Mouse (Mus musculus): Measurements from ENCODE around the gene Sycp2.
"Not testable (repeated sequence)": the region's sequence is repeated elsewhere in the genome, so short reads cannot be mapped to it uniquely, and the experiment has no call there.

Sycp2 gene

DNA sequence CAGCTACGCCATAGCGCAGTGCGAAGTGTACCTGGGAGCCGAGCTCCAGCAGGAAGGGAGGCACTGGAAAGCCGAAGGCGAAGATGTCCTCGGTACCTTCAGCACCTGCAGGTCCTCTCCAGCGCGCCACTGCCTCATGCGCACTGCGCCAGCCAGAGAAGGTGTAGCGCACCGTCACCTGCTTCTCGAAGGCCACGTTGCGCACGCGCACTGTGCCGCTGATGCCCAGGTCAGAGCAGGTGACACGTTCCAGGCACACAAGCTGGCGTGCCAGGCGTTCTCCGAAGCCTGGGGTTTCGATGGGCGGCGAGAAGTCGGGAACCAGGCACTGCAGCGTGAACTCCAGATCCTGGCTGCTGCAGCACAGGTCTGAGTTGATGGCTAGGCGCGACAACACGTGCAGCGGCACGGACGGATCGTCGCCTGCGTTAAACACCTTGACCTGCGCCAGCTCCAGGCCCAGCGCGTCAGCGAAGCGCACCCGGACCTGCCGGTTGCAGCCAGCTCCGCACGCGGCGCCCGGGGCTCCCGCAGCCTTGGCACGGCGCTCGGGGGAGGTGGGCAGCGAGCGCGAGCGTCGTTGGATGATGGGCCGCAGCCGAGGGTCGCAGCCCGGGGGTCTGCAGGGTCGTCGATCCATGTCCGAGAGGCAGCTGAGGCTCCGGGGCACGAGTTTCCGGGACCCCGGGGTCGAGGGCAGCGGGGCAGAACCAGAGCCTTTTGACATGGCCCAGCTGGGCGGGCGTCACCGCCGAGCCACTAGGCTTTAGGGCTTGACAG, 6.2 kb upstream of the Sycp2 start:
- no peak for DNase-seq

- DNase-seq: no peak
These were observed 5.6 kb upstream of the Sycp2 start for GRCm38 (mm10) chr2:178413081-178413480.

DNA sequence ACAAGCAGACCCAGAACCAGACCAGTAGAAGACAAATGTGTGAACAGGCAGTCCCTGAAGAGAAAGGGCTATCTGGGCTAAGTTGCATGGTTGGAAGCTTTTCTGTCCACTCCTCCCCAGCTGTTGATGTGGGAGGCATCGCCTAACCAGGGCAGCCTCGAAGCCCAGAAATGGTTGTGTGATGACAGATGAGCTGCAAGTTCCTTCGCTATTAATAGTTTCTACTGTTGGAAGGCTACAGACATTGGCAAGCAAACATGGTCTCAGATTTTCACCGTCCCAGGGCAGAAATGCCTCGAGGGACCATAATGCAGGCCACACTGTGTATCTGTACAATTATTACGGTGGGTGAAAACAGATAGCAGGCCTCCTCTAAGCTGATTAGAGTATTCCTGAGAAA, 5.1 kb upstream of the Sycp2 start:
- DNase-seq: no peak

GRCm38 (mm10) chr2:178410286-178410685, 2.8 kb upstream of the Sycp2 start:
- no peak for DNase-seq

DNA sequence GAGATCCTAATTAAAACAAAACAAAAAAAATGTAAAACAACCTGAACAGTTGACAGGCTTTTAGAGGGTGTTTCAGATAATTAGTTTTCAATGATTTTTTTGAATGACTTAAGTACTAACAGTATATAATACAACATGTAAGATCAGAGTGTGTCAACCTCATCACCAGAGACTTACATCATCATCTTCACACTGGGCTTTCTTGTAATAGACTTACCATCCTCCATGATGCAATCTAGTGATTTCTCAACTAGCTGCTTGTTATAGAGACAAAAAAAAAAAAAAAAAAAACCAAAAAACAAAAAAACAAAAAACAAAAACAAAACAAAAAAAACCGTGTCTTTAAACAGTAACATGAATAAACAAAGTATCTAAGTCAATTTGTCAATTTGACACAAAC, 1.5 kb upstream of the Sycp2 start:
- no peak for DNase-seq

GRCm38 (mm10) chr2:178342597-178342996, 64.9 kb downstream of the Sycp2 start:
- no peak for DNase-seq

GRCm38 (mm10) chr2:178342105-178342504, 65.4 kb downstream of the Sycp2 start:
- DNase-seq: not testable (repeated sequence)

DNA sequence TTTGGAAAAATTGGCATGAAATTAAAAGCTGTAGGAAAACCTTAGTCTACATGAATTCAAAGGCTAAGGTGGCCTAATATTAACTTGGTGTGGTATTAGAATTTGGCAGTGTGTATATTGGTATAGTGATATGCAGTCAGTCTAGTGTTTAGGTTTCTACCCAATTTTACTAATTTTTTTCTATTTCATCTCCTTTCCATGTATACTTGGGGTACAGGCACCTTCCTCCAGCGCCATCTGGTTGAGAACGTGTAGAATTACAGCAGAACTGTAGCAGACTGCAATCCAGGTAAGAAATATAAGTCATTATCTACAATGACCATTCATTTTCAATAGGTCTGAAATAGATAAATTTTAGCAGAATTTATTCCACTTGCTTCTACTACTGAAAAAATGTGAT, 68.4 kb downstream of the Sycp2 start:
- DNase-seq: no peak

DNA sequence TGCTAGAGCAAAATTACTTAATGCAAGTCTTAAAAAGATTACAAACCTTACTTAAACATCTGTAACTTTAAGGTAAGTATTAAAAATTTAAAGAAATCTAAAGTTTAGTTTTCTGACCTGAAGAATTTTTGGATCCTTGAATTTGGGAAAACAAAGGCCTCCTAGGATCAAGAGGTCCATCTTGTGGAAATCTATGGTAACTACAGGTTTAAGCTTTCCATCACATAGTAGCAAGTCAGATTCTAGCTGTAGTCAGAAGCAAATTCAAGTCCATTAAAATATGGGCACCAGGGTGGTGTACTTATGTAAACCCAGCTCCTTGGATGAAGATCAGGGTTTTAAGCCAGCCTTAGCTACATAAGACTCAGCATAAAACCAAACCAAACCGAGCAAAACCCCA, 69.6 kb downstream of the Sycp2 start:
- no peak for DNase-seq

- no peak for DNase-seq
These were observed 77.5 kb downstream of the Sycp2 start for GRCm38 (mm10) chr2:178329986-178330385.

DNA sequence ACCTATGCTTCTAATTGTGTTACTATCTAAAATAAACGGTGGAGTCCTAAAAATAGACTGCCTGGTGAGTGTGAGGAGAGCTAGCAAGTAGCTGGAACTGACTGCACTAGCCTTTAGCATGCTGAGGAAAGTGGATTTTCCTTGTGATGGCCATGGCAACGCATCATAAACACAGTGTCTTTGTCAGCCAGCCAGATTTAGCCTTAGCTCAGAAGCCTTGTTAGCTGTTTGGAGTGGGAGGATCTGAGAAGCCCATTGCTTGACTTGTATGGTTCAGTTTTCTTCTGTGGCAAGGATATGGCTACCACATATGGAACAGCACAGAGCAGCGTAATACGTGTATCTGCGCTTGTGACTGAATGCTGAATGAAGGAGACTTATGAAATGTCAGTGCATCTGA, 77.9 kb downstream of the Sycp2 start:
- DNase-seq: no peak

- DNase-seq: peak; percentile 12
These were observed 79.9 kb downstream of the Sycp2 start for GRCm38 (mm10) chr2:178327466-178328040.

- DNase-seq: no peak
These were observed 80.6 kb downstream of the Sycp2 start for GRCm38 (mm10) chr2:178326750-178327465.

- no peak for DNase-seq
These were observed 81.4 kb downstream of the Sycp2 start for GRCm38 (mm10) chr2:178326067-178326466.

- no peak for DNase-seq
These were observed 82.7 kb downstream of the Sycp2 start for GRCm38 (mm10) chr2:178324818-178325217.

DNA sequence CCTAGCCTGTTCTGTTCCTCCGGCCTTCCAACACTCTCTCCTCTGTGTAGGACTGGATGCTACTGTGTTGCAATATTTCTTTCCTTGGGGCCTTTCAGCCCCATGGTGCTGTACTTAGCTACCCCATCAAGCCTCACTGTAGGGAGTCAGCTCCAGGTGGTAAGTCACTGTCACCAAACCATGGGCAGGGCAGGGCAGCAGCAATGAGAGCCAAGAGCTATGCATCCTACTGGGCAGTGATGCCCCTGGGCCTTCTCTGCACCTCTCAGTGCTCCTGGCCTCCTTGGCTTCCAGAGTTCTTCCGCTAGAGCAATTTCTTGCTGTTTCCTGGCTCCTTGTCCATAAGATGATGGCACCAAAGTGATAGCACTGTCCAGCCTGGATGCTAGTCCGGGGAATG, 83.1 kb downstream of the Sycp2 start:
- DNase-seq: no peak

DNA sequence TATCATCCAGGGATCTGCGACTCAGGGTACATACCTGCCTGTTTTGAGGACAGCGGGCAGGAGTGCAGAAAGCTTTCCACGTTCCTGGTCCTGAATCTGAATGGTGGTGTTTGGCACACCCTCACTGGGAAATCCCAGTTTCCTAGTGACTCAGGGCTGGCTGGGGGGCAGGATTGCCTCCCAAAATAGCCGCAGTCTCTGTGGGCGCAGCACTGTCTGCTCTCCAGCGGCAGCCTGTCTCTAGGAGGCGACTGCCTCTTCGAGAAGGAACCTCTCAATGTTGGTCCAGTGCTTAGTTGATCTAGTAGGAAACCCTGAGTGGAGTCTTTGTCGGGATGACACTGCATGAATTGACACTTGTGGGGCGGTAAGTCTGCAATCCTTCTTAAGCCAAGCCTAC, 86.2 kb downstream of the Sycp2 start:
- no peak for DNase-seq

- DNase-seq: no peak
These were observed 87.7 kb downstream of the Sycp2 start for GRCm38 (mm10) chr2:178319766-178320165.

DNA sequence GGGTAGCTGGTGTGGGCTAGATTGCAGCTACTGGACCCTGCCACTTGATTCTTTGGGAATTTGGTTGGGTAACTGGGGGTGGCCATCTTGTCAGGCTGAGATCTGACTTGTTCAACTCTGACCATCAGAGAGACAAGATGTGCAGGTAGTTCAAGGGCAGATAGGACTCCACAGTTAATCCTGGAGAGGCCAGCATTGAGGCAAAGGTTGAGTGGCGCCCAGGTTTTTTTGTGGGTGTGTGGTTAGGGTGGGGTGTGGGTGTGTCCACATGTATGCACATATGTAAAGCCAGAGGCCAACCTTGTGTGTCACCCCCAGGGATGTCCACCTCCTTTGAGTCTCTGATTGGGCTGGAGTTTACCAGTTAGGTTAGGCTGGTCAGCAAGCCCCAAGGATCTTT, 91.2 kb downstream of the Sycp2 start:
- no peak for DNase-seq

- no peak for DNase-seq
These were observed 93.9 kb downstream of the Sycp2 start for GRCm38 (mm10) chr2:178313539-178313938.

DNA sequence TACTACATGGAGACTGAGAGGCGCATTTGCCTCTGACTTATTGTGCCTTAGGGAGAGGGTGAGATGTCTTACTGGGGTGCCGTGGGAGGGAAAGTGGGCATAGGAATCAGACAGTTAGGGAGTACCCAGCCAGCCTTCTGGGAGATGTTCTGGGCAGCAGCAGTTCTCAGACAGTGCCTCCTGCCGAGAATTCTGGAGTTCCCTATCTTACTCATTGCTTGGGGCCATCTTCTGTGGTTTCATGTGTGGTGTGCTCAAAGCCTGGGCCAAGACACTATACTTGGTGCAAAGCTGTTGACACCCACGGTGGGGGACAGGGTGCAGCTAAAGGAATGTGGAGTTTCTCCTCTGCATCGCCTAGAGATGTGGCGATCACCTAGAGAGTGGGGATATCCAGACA, 102.8 kb downstream of the Sycp2 start:
- DNase-seq: no peak

- no peak for DNase-seq
These were observed 103.3 kb downstream of the Sycp2 start for GRCm38 (mm10) chr2:178304188-178304529.

GRCm38 (mm10) chr2:178303453-178304187, 103.9 kb downstream of the Sycp2 start:
- no peak for DNase-seq
